20 mouse cellular contexts compared by ENCODE assay signal in genomic region chr8:34502606-34503162, GRCm38 (mm10).
"Had no signal": no experiment of that assay in that cellular context is flagged by ENCODE, and none has a peak within 500 bp of the region (broad histone marks: within the 10 kb centered on the region; RNA-seq: fewer than 3 reads in every experiment).

No protein-coding gene starts in this region.

- H3K4me2 ChIP-seq: liver, embryonic 13.5 days; lung, embryonic 15.5 days had no signal

- H3K36me3 ChIP-seq: liver, embryonic 13.5 days; lung, embryonic 15.5 days; midbrain, embryonic 10.5 days had no signal

- ATAC-seq: inflammation-experienced regulatory T-cells, adult 6 months; intestine, embryonic 16.5 days had no signal

- DNase-seq: kidney, adult 18-20 months; kidney, adult 9 months; kidney, postnatal 25 days; layer of hippocampus, postnatal 36 days; liver, embryonic 13.5 days; lung, postnatal 14 days; lung, postnatal 4 days; midbrain, embryonic 14.5 days; right cerebral cortex, adult 18-20 months; right cerebral cortex, postnatal 14 days; right cerebral cortex, postnatal 4 days; thymus, adult 2 months; thymus, postnatal 14 days; thymus, postnatal 4 days had no signal

- H3K9ac ChIP-seq: liver, embryonic 13.5 days; lung, embryonic 15.5 days had no signal

- H3K4me1 ChIP-seq: liver, embryonic 13.5 days; lung, embryonic 15.5 days; midbrain, embryonic 10.5 days had no signal

- H3K4me3 ChIP-seq: left cerebral cortex, adult 2 months; liver, embryonic 13.5 days; lung, embryonic 15.5 days; midbrain, embryonic 10.5 days had no signal

- H3K27me3 ChIP-seq: liver, embryonic 13.5 days; lung, embryonic 15.5 days had no signal

- H3K9me3 ChIP-seq: liver, embryonic 13.5 days; lung, embryonic 15.5 days; midbrain, embryonic 10.5 days had no signal

- H3K27ac ChIP-seq: left cerebral cortex, adult 2 months; liver, embryonic 13.5 days; lung, embryonic 15.5 days; midbrain, embryonic 10.5 days; stomach, postnatal 0 days had no signal
